Mouse (Mus musculus) CD8-positive naive resting alpha-beta T cell, adult 2 months (primary cell): ENCODE measurements around the gene Gm13101.
"Not testable (repeated sequence)": the region's sequence is repeated elsewhere in the genome, so short reads cannot be mapped to it uniquely, and the experiment has no call there.

Experiments
- DNase-seq, 2 experiments: peaks; one replicate each; pipeline ENCODE4 v3.0.0; 2022; ENCODE audit warnings: low read depth in 2 of 2, low spot score in 2 of 2

Gene Gm13101

DNA sequence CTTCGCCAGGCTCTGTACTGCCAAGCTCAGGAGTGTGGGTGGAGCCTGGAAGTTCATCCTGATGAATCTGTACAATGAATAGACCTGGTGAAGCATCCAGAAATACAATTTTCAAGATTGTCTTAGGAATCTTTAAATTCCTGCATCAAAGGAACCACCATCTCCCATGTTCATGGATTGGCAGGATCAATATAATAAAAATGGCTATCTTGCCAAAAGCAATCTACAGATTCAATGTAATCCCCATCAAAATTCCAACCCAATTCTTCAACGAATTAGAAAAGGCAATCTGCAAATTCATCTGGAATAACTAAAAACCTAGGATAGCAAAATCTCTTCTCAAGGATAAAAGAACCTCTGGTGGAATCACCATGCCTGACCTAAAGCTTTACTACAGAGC is at the start of gene Gm13101:
Gene Gm13101, minus strand, starts transcription at position 101 of the 400 bp plus-strand sequence.
- not testable (repeated sequence) for DNase-seq

DNA sequence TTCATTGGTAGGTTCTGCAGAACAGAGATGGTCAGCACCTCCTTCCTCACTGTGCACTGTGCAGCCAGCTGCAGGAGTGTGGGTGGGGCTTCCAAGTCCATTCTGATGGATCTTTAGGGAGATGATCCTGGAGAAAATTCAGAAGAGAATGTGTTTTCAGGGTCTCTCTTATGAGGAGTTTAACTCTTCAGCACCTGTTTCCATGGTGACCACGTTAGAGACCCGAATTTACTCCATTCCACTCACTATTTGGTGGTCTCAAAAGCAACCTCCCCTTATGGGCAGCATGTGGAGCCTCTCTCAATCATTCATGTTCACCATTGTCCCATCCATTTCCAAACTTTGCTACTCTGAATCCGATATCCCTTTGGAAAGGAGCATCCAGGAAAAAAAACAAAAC is 27.5 kb upstream of the Gm13101 start, which contains the start of gene Pramef17:
Gene Pramef17, minus strand, starts transcription at position 101 of the 400 bp plus-strand sequence.
- DNase-seq = not testable (repeated sequence)

DNA sequence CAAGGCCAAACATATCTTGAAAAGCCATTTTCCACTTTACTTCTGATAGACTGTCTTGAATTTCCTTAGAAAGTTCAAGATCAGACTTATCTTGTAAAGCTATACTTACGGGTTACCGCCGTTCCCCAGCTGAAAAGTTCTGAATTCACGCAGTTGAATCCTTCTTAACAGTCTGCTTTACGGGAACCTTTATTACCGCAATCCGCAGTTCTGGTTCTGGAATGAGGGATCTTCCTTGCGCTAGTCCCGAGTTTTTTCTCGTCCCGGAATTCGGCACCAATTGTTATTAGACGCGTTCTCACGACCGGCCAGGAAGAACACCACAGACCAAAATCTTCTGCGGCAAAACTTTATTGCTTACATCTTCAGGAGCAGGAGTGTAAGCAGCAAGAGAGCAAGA is 21.4 kb upstream of the Gm13101 start:
- peak; percentile 41 to 57 for DNase-seq

DNA sequence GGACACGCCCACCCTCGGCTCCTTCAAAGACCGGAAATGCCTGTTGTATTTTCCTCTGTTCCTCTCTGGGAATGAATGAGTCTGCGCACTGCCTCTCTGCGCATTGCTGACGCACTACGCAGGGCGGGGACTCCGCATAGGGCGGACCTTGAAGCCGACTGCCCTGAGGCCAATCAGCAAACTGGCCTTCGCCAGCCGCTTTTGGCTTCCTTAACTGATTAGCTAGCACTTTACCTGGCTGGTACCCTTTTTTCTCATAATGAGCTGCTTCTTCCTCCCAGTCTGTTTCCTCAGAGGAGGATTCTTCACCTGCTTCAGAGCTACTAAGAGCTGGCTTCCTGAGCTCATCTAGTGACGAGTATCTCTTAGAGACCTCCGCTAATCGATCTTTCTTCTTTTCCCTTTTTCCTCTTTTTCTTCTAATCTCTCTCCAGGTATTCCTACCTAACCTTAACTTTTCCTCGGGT is 20.8 kb upstream of the Gm13101 start:
- DNase-seq = peak; percentile 59 to 61

DNA sequence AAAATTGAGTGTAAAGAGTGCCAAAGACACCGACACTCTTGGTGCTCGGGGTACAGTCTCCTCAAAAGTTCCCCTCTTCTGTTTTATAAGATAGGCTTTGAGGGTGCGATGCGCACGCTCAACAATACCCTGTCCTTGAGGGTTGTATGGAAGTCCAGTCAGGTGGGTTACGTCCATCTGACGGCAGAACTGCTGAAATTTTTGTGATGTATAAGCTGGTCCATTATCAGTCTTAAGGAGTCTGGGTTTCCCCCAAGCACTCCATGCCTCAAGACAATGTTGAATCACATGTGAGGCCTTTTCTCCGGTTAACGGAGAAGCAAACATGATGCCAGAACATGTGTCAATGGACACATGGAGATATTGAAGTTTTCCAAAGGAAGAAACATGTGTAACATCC is 19.0 kb upstream of the Gm13101 start:
- DNase-seq = peak; percentile 24 to 28

DNA sequence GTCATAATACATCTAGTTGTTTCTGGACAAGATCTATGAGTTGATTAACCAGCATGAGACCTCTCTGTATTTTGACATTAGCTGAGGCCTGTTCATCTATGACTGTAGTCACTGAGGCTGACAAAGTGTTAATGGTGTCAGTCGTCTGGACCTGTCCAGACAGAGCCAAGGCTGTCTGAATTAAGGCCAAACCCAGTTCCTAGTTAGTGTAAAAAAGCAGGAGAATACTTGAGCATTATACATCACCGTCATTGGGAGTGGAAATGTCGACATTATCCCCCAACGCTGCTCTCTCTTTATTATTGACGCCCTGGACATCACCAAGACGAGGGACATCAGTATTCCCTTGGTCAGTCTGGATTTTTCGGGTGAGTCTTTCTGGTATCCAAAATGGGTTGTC is 18.4 kb upstream of the Gm13101 start:
- DNase-seq = peak; percentile 7 to 27

DNA sequence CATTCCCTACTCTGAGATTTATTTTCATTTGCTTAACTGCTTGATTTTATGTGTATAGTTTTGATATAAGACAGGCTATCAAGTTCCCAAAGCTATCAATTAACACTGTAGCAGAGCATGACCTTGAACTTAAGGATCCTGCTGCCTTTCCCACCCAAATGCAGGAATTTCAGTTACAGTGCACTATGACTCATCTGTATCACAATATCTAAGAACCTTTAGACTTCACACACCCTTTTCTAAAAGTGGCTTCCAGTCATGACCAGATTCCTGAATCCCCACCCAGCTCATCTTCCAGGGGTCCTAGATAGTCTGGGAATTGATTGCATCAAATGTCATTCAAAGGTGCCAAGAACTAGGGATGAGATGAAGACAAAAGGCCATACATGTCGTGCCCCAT is 16.7 kb upstream of the Gm13101 start:
- DNase-seq = not testable (repeated sequence)

DNA sequence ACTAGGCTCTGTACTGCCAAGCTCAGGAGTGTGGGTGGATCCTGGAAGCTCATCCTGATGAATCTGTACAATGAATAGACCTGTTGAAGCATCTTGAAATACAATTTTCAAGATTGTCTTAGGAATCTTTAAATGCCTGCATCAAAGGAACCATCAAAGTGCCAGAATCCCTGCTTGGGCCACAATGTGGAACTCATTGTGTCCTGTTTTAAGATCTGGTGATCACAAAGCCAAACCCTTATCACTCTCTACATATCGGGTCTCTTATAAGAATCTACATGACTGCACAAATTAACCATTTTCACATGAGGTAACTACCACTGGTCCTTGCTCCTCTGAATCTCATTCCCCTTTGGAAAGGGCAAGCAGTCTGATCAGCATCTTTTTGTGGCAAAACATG is 15.8 kb downstream of the Gm13101 start, which contains the start of gene Pramef25:
Gene Pramef25, minus strand, starts transcription at position 101 of the 400 bp plus-strand sequence.
- not testable (repeated sequence) for DNase-seq
